Mouse (Mus musculus): Measurements from ENCODE around the gene Ap1ar. TPM values are rescaled to one million over a fixed set of nuclear protein-coding genes. Genes with fewer than 3 reads are reported as not detected.

The Ap1ar gene
- total RNA-seq, 2 experiments from 2014 or later, result 77.9 to 83.1 TPM

DNA sequence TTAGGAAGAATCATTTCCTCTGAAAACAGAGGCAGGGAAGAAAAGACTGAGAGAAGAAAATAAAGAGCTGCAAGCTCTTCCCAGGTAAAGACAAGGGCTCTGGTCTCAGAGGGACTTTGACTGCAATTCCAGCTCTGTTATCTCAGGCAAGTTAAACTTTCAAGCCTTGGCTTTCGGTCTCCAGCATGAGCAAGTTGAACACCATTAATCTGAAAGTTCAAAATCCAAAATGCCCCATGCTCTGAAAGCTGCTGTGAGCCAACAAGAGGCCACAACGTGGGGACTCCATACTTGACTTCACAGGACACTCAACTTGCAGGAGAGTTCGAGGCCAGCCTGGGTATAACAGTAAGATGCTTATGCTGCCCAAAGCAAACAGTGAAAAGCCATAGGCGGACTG is 3.3 kb downstream of the Ap1ar start:
- no peak overlapping the region for H3K27ac ChIP-seq
- no peak for DNase-seq (ENCODE audit: low spot score in 2 of 2)
- no peak overlapping the region for H3K4me3 ChIP-seq
- no peak for TF ChIP-seq CTCF (conservative IDR thresholded peaks at IDR 0.05)

- no peak for TF ChIP-seq CTCF (conservative IDR thresholded peaks at IDR 0.05)
- Histone ChIP-seq H3K27ac (no peak overlapping the region), H3K4me3 (no peak overlapping the region)
- DNase-seq (ENCODE audit: low spot score in 2 of 2), result no peak
These were observed 6.2 kb downstream of the Ap1ar start for GRCm38 (mm10) chr3:127831079-127831478.

DNA sequence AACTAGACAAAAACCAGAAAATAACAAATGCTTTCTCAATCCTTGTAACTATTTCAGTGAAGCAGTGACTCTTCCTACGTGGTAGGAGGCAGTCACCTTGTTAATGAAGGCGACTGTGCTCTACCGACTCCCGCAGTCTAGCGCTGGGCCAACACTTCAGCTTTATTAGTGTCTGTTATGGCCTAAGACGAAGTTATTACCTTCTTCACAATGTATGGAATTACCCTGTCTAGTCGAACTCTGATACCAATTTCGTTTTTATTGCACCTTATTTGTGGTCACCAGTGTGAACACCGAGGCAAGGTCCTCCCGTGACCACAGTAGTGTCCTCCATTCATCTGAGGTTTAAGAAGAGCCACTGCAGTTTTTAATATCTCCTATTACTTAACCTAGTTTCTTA is 7.1 kb downstream of the Ap1ar start:
- no peak for DNase-seq (ENCODE audit: low spot score in 2 of 2)
- H3K27ac ChIP-seq, result no peak overlapping the region
- no peak for TF ChIP-seq CTCF (conservative IDR thresholded peaks at IDR 0.05)
- no peak overlapping the region for H3K4me3 ChIP-seq

DNA sequence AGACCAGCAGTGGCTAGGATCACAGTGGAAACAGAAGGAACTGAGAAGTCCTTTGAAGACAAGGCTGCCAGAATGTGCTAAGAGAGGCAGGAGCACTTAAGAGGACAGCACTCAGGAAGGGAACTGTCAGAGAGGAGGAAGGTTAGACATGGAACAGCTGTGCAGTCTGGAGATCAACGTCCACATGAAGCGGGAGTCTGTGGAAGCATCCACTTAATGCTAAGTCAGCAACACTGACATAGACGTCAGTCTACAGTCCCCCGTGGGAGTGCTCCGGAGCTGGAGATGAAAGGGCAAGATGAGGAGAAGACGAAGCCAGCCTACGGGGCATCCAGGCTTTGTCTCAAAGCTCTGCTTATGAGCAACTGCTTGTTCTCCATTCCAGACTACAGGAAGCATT is 10.2 kb downstream of the Ap1ar start:
- TF ChIP-seq CTCF (conservative IDR thresholded peaks at IDR 0.05), result no peak
- no peak overlapping the region for H3K4me3 ChIP-seq
- DNase-seq (ENCODE audit: low spot score in 2 of 2), result no peak
- peak overlapping the region; percentile 7; the same call in 1 of the 2 replicates for H3K27ac ChIP-seq

DNA sequence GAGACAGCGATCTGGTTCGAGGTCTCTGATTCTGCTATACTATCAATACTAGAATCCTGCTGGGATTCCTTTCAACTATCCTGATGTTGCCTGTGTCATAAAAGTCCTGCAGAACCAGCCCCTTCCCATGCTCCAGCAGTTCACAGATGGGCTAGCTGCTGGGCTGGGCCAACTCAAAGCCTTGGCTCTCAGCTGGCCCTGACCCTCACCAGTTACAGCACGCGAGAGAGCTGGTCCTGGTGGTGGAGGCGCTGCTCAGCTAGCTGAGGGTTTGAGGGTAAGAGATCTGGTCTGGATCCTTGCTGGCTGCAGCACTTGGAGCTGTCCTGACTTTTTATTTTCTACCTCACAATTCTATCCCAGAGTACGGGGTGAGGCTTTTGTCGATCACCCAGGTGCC is 10.8 kb downstream of the Ap1ar start:
- no peak for DNase-seq (ENCODE audit: low spot score in 2 of 2)

GRCm38 (mm10) chr3:127823886-127824863 is 13.1 kb downstream of the Ap1ar start:
- no peak for DNase-seq (ENCODE audit: low spot score in 2 of 2)
- no peak overlapping the region for H3K4me3 ChIP-seq
- no peak overlapping the region for H3K27ac ChIP-seq
- TF ChIP-seq CTCF (conservative IDR thresholded peaks at IDR 0.05), result no peak

More for the DNA sequence above, 10.8 kb downstream of the Ap1ar start:
- no peak overlapping the region for H3K27ac ChIP-seq
- H3K4me3 ChIP-seq, result no peak overlapping the region
- no peak for TF ChIP-seq CTCF (conservative IDR thresholded peaks at IDR 0.05)

- DNase-seq (ENCODE audit: low spot score in 2 of 2), result no peak
- TF ChIP-seq CTCF (conservative IDR thresholded peaks at IDR 0.05), result no peak
- Histone ChIP-seq H3K27ac (no peak overlapping the region), H3K4me3 (no peak overlapping the region)
These were observed 16.1 kb downstream of the Ap1ar start for GRCm38 (mm10) chr3:127821209-127821608.

DNA sequence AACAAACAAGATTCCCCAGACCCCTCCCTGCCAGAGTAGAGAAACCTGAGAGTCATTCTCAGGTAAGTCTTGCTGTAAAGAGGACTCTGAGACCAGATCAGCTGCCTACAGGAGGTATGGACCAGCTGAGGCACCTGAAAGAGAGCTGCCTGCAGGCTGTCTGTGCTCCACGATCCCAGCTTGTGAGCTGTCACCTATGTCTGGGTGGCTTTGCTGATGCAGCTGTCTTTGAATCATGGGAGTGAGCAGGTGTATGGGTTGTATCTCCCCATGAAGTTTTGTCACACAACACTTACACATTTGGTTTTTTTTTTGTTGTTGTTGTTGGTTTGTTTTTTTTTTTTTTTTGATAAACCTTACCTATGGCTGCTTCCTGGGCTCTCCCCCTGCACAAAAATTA is 16.9 kb downstream of the Ap1ar start:
- H3K4me3 ChIP-seq, result no peak overlapping the region
- no peak overlapping the region for H3K27ac ChIP-seq
- TF ChIP-seq CTCF (conservative IDR thresholded peaks at IDR 0.05), result no peak
- no peak for DNase-seq (ENCODE audit: low spot score in 2 of 2)

DNA sequence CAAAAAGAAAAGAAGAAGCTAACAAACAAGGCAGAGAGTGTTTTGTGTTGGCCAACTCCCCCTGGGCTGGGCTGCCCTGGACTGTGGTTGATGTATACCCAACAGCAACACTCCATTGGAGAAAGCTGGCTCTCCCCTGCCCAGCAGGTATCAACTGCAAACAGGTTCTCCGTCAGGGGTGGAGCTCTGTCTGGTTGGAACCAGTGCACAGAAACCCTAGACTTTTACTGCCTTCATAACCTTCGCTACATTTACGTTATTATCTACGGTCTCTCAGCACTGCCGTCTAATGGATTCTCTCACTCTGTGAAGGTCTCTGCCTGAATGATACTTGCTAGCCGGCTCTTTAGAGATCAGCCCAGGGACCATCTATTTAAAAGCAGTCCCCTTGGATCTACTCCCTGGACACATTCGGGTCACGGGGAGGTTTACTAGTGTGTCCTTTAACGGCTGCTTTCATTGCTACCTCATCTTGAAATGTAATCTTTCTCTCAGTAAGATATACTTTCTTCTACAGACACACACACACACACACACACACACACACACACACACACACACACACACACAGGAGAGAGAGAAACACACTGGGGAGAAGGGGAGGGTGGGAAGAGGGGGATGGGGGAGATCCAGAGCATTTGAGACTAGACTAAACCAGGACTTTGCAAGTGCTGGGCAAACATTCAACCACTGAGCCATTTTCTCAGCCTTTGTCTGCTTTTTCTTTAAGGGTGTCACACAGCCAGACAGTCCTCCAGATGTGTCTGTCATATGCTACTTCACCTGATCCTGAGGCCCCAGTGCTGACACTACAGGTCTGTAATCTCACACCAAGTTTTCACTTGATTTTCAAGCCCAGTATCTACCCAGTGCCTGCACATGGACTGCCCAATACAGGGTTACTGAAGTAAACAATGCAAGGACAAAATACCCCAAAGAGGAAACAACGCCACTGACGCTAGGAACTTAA is 18.3 kb downstream of the Ap1ar start:
- DNase-seq (ENCODE audit: low spot score in 2 of 2), result no peak
- Histone ChIP-seq H3K4me3 (no peak overlapping the region), H3K27ac (no peak overlapping the region)
- TF ChIP-seq CTCF (conservative IDR thresholded peaks at IDR 0.05), result no peak

GRCm38 (mm10) chr3:127817120-127817683 is 20.1 kb downstream of the Ap1ar start:
- DNase-seq (ENCODE audit: low spot score in 2 of 2), result no peak
- Histone ChIP-seq H3K4me3 (no peak overlapping the region), H3K27ac (no peak overlapping the region)
- no peak for TF ChIP-seq CTCF (conservative IDR thresholded peaks at IDR 0.05)

DNA sequence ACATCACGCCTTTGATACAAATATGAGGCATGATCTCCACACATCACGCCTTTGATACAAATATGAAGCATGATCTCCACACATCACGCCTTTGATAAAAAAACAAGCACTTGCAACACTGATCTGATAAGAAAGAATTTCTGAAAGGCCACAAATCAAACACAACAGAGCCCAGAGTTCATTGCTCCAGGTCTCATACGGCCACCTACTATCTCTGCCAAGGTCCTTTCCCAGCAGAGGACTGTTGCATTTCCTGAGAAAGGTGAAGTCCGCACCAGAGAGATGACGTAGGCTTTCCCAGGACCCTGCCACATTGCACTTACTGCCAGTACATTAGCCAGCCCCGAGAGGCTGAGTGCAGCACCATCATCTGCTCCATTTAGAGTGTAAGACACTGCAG is 28.2 kb downstream of the Ap1ar start:
- TF ChIP-seq CTCF (conservative IDR thresholded peaks at IDR 0.05), result no peak
- DNase-seq (ENCODE audit: low spot score in 2 of 2), result no peak
- Histone ChIP-seq H3K27ac (no peak overlapping the region), H3K4me3 (no peak overlapping the region)

GRCm38 (mm10) chr3:127807846-127808245 is 29.5 kb downstream of the Ap1ar start:
- TF ChIP-seq CTCF (conservative IDR thresholded peaks at IDR 0.05), result no peak
- H3K27ac ChIP-seq, result no peak overlapping the region
- no peak for DNase-seq (ENCODE audit: low spot score in 2 of 2)
- no peak overlapping the region for H3K4me3 ChIP-seq

DNA sequence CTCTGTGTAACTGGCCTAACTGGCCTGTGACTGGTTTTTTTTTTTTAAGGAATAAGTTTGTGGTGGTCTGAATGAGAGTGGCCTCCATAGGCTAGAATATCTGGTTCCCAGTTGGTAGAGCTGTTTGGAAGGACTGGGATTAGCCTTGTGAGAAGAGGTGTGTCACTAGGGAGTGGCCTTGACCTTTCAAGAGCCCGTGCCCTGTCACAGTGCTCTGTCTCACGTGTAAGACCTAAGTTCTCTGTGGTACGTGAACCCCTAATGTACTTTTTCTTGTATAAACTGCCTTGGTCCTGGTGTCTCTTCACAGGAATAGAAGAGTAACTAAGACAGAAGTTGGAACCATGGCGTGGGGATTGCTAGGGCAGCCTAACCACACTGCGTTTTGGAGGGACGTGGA is 31.3 kb downstream of the Ap1ar start:
- no peak for TF ChIP-seq CTCF (conservative IDR thresholded peaks at IDR 0.05)
- DNase-seq (ENCODE audit: low spot score in 2 of 2), result no peak
- Histone ChIP-seq H3K4me3 (no peak overlapping the region), H3K27ac (no peak overlapping the region)
